Mouse (Mus musculus) stomach, postnatal 0 days (tissue): ENCODE measurements around the gene Cxcl9. TPM values are rescaled to one million over a fixed set of nuclear protein-coding genes. Genes with fewer than 3 reads are reported as not detected.

Experiments used
- ATAC-seq: fragments of 200-750 bp; cut with Nextera tagmentation; 2 replicates; pipeline ENCODE4 v1.8.0; 2017; ENCODE audit not compliant: low FRiP score, low TSS enrichment
- DNase-seq: peaks from one replicate; pipeline ENCODE4 v3.0.0-alpha.2; 2016; ENCODE audit warnings: low spot score
- H3K27ac ChIP-seq: fragments of 300-500 bp; sonication (generic); replicated peaks from 2 replicates; pipeline ENCODE4 v1.5.1; 2014; ENCODE audit warnings: mild to moderate bottlenecking, control low read depth
- H3K27me3 ChIP-seq: fragments of 300-500 bp; sonication (generic); 2 replicates; pipeline ENCODE4 v1.6.1; 2014; ENCODE audit warnings: low read length; ENCODE audit not compliant: control insufficient read depth, insufficient read depth
- H3K36me3 ChIP-seq: fragments of 300-500 bp; sonication (generic); 2 replicates; pipeline ENCODE4 v1.6.1; 2014; ENCODE audit warnings: low read length, mixed read lengths; ENCODE audit not compliant: control insufficient read depth, insufficient read depth
- H3K4me1 ChIP-seq: fragments of 300-500 bp; sonication (generic); replicated peaks from 2 replicates; pipeline ENCODE4 v1.6.1; 2014; ENCODE audit warnings: antibody characterized with exemption; ENCODE audit not compliant: control insufficient read depth, insufficient read depth
- H3K4me2 ChIP-seq: fragments of 300-500 bp; sonication (generic); replicated peaks from 2 replicates; pipeline ENCODE4 v1.6.1; 2014; ENCODE audit warnings: low read depth, mild to moderate bottlenecking, control low read depth, moderate library complexity
- H3K4me3 ChIP-seq: fragments of 300-500 bp; sonication (generic); 2 replicates; pipeline ENCODE4 v1.5.1; 2014; ENCODE audit warnings: low read depth, low read length, control low read depth
- H3K9ac ChIP-seq: fragments of 300-500 bp; sonication (generic); 2 replicates; pipeline ENCODE4 v1.6.1; 2014; ENCODE audit warnings: mild to moderate bottlenecking, low read length, control low read depth, mixed read lengths
- H3K9me3 ChIP-seq: fragments of 300-500 bp; sonication (generic); 2 replicates; pipeline ENCODE4 v1.6.1; 2016; ENCODE audit warnings: low read length; ENCODE audit not compliant: control insufficient read depth
- CTCF ChIP-seq: IDR thresholded peaks from 2 replicates; pipeline ENCODE4 v1.5.1; 2016; ENCODE audit warnings: antibody characterized with exemption, low read depth, mild to moderate bottlenecking, moderate library complexity
- EP300 ChIP-seq: optimal IDR thresholded peaks from 2 replicates; pipeline ENCODE3; 2016; ENCODE audit warnings: antibody characterized with exemption
- WGBS: fragments of 180-500 bp; shearing (Covaris S2); extraction: QIAGEN DNeasy Blood & Tissue Kit; methylation state at CpG from one replicate; pipeline ENCODE4 v1.1.7; 2014; 5-methylcytosine and 5-hydroxymethylcytosine counted together
- polyA plus RNA-seq: library from polyadenylated mRNA; unstranded; fragments of >200 nt; fragmentation: Nextera tagmentation; extraction: Ambion mirVana; gene quantifications from 2 replicates; pipeline ENCODE4 v1.2.1, GENCODE M21; 2015

The Cxcl9 gene
- polyA plus RNA-seq, 1 experiment from 2014 or later, result 0.11 TPM

DNA sequence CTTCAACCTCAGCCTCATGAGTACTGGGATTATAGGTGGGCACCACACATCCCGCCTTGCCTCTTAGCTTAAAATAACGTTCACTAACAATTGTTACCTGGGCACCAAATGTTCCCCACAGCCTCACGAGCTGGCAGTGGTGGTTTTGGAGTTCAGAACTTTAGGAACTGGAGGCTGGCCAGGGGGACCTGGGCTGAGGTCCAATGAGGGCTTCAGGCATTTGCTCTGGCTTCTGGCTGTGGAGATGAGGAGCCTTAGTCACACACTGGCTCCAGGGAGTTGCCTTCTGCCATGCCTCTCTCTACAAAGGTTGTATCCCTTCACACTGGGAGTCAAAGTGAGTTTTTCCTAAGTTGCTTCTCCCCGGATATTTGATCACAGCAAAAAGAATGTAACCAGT is 45.3 kb downstream of the Cxcl9 start:
- no peak overlapping the region for H3K4me3 ChIP-seq
- ATAC-seq, result no peak
- WGBS, result 54% methylated on average over 4 of the region's 4 CpGs
- H3K27me3 ChIP-seq, result no peaks in the 10 kb centered on the region
- no peaks in the 10 kb centered on the region for H3K4me1 ChIP-seq
- peak overlapping the region; percentile 63 for H3K27ac ChIP-seq
- H3K9ac ChIP-seq, result 0 out of 2 replicates have a peak overlapping the region, but pooled peaks have one; percentile 13
- H3K36me3 ChIP-seq, result peaks cover 10% of the 10 kb centered on the region; the same call in 1 of the 2 replicates
- no peaks in the 10 kb centered on the region for H3K9me3 ChIP-seq
- H3K4me2 ChIP-seq, result no peak overlapping the region
- TF ChIP-seq EP300 (no peak), CTCF (no peak)
- no peak for DNase-seq

GRCm38 (mm10) chr5:92278942-92279537 is 48.8 kb downstream of the Cxcl9 start:
- WGBS, result 77% methylated on average over 10 of the region's 10 CpGs

DNA sequence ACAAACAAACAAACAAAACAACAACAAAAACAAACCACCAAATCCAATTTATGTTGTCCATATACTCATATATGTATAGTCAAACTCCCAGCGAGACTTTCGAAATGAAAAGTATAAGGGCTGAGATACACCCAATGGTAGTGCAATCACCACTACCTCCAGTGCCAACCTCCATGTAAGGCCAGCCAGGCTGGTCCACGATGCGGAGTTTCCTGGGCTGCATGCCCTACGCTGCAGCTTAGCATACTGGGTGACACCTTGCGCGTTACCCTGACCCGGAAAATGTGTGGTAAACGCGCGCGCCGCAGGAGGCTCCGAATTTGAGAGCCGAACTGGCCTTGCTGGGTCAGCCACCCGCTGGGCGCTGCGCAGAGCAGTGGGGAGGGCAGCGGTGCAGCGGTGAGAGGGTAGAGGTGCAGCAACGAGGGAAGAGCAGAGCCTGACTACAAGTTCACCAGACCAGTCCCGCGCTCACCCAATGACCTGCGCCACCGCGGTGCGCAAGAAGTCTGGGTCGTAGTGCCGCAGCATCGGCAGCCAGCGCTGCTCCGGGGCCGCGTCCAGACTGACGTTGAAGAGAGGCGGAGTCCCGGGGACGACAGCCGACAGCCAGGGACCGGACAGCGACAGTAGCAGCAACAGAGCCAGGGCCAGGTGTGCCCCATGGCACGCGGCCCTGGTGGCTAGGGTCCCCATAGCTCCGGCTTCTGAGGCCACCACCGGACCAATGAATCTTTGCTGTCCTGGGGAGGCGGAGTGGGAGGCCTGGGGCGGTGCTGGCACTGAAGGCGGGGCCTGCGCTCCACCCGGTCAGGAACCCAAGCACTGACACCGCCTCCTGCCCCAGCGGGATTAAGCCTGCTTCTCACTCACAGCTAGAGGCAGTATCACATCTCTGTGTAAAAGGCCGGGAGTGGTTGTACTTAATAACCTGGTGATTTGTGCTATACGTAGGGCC is 50.2 kb downstream of the Cxcl9 start, which contains the start of gene Naaa:
Naaa (minus strand) TSS at position 734 of the 958 bp plus-strand sequence.
- DNase-seq (peak; percentile 92), ATAC-seq (peak; percentile 95)
- no peaks in the 10 kb centered on the region for H3K27me3 ChIP-seq
- peak within 1 kb of the TSS; percentile 68 for H3K9ac ChIP-seq
- no peaks in the 10 kb centered on the region for H3K4me1 ChIP-seq
- peak within 1 kb of the TSS; percentile 67 for H3K4me3 ChIP-seq
- TF ChIP-seq EP300 (no peak), CTCF (peak; percentile 71)
- peak within 1 kb of the TSS; percentile 90 for H3K4me2 ChIP-seq
- no peaks in the 10 kb centered on the region for H3K36me3 ChIP-seq
- 3% methylated on average over 51 of the region's 54 CpGs for WGBS
- H3K27ac ChIP-seq, result peak within 1 kb of the TSS; percentile 83
- H3K9me3 ChIP-seq, result no peaks in the 10 kb centered on the region

More at GRCm38 (mm10) chr5:92278942-92279537, 48.8 kb downstream of the Cxcl9 start:
- TF ChIP-seq CTCF, result no peak
- no peak for TF ChIP-seq EP300
- H3K4me3 ChIP-seq, result no peak overlapping the region
- peak overlapping the region; percentile 83; the same call in 1 of the 2 replicates for H3K27ac ChIP-seq
- H3K36me3 ChIP-seq, result no peaks in the 10 kb centered on the region
- no peaks in the 10 kb centered on the region for H3K4me1 ChIP-seq
- no peak overlapping the region for H3K4me2 ChIP-seq
- peak; percentile 24 for DNase-seq
- no peak for ATAC-seq
- H3K9me3 ChIP-seq, result no peaks in the 10 kb centered on the region
- no peak overlapping the region for H3K9ac ChIP-seq
- H3K27me3 ChIP-seq, result no peaks in the 10 kb centered on the region

Other genes starting within 250 kb of the Cxcl9 start
- gene G3bp2, start 244.4 kb downstream of the Cxcl9 start, polyA plus RNA-seq, result 94.0 and 111 TPM in 2 replicates
- gene Uso1, start 190.1 kb downstream of the Cxcl9 start, polyA plus RNA-seq, result 36.6 and 36.7 TPM in 2 replicates
- not detected in 2 replicates for gene U90926, start 112.7 kb downstream of the Cxcl9 start, polyA plus RNA-seq
- 0.12 and 0.30 TPM in 2 replicates for gene Ppef2, start 71.8 kb downstream of the Cxcl9 start, polyA plus RNA-seq
- 16.4 and 17.0 TPM in 2 replicates for gene Naaa, start 49.9 kb downstream of the Cxcl9 start, polyA plus RNA-seq
- gene Sdad1, start 17.6 kb downstream of the Cxcl9 start, polyA plus RNA-seq, result 17.9 and 19.8 TPM in 2 replicates
- 11.9 and 13.5 TPM in 2 replicates for gene Art3, start 3.7 kb upstream of the Cxcl9 start, polyA plus RNA-seq
- 0.65 and 0.74 TPM in 2 replicates for gene Cxcl10, start 20.8 kb upstream of the Cxcl9 start, polyA plus RNA-seq
- gene Nup54, start 107.1 kb upstream of the Cxcl9 start, polyA plus RNA-seq, result 20.5 and 21.4 TPM in 2 replicates
- 19.1 and 20.9 TPM in 2 replicates for gene Scarb2, start 178.8 kb upstream of the Cxcl9 start, polyA plus RNA-seq
- gene Fam47e, start 227.0 kb upstream of the Cxcl9 start, polyA plus RNA-seq, result 0.13 and 0.19 TPM in 2 replicates